Mouse (Mus musculus) testis, adult 2 months (tissue): ENCODE data around the gene Mpv17l2.

Source experiments
- CTCF ChIP-seq: fragments of 200-500 bp; IDR thresholded peaks from 2 replicates; pipeline ENCODE4 v1.5.1; 2012; ENCODE audit warnings: low read depth, mild to moderate bottlenecking, inconsistent platforms, low read length, moderate library complexity; ENCODE audit not compliant: control insufficient read depth, insufficient read depth, insufficient replicate concordance
- POLR2A ChIP-seq: fragments of 200-500 bp; IDR thresholded peaks from 2 replicates; pipeline ENCODE4 v1.6.1; 2012; ENCODE audit warnings: low read depth, mild to moderate bottlenecking, inconsistent platforms, low read length, moderate library complexity; ENCODE audit not compliant: control insufficient read depth

DNA sequence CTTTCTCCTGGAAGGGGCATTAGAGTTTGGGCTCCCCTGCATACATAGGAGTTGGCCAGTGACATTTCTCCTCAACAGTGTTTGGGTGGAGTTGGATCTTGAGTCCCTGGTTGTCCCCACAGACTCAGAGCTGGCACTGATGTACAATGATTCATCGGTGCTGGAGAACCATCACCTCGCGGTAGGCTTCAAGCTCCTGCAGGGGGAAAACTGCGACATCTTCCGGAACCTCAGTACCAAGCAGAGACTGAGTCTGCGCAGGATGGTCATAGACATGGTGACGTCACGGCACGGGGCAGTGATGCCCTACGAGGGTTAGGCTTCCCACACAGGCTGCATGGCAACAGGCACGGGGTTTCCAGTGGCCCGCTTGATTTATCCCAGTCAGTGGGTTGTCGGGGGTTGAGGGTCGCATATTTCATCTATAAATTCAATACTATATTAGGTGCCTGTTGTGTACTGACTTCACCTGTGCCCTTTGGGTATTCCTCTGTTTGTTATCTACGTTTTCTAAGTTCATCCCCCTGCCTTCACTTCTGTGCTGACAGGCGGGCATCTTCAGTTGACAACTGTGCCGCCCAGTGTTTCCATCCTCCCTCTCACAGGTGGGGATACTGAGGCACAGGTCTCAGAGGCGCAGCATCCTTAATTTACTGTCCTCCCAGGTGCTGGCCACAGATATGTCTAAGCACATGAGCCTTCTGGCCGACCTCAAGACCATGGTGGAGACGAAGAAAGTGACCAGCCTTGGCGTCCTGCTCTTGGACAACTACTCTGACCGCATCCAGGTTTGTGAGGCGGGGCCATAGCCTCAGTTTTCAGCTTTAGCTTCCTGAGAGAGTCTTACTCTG is 12.3 kb downstream of the Mpv17l2 start:
- TF ChIP-seq POLR2A, result no peak
- TF ChIP-seq CTCF, result no peak
